Mouse (Mus musculus): ENCODE measurements around the gene Triobp. TPM values are rescaled to one million over a fixed set of nuclear protein-coding genes. Genes with fewer than 3 reads are reported as not detected.

Triobp gene
- total RNA-seq, 1 experiment from 2014 or later = 28.3 TPM

GRCm38 (mm10) chr15:78986536-78987220 lies 39.2 kb downstream of the Triobp start:
- ATAC-seq (replicated peaks in 1 of 2; ENCODE audit: insufficient read depth in 1 of 2, low FRiP score in 2 of 2, low TSS enrichment in 1 of 2, low read depth in 1 of 2, poor library complexity in 2 of 2, severe bottlenecking in 2 of 2) = no peak

DNA sequence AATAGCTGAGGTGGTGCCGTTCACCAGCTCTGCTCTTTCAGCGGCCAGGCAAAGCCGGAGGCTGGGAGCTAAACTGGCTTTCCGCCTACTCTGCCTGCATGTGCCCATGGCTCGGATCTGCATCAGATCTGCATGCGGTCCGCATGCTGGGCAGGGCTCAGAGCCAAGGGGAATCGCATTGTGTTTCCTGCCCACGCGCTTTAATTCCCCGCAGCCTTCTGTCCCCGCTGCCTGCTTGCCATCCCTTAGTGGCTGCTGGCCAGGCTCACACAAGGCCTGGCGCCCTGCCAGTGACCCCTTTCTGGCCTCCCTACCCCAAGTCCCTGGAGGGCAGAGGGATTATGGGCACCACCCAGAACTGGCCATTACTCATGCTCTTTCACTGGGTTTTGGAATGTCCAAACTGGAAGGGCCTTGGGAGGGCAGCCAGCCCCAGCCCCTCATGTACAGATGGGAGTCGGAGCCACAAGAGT lies 41.0 kb downstream of the Triobp start:
- ATAC-seq (replicated peaks in 1 of 2; ENCODE audit: insufficient read depth in 1 of 2, low FRiP score in 2 of 2, low TSS enrichment in 1 of 2, low read depth in 1 of 2, poor library complexity in 2 of 2, severe bottlenecking in 2 of 2) = no peak

GRCm38 (mm10) chr15:78989152-78990092 lies 41.9 kb downstream of the Triobp start:
- no peak for ATAC-seq (replicated peaks in 1 of 2; ENCODE audit: insufficient read depth in 1 of 2, low FRiP score in 2 of 2, low TSS enrichment in 1 of 2, low read depth in 1 of 2, poor library complexity in 2 of 2, severe bottlenecking in 2 of 2)

- no peak for ATAC-seq (replicated peaks in 1 of 2; ENCODE audit: insufficient read depth in 1 of 2, low FRiP score in 2 of 2, low TSS enrichment in 1 of 2, low read depth in 1 of 2, poor library complexity in 2 of 2, severe bottlenecking in 2 of 2)
These were observed 42.6 kb downstream of the Triobp start for GRCm38 (mm10) chr15:78990093-78990463.

- ATAC-seq (replicated peaks in 1 of 2; ENCODE audit: insufficient read depth in 1 of 2, low FRiP score in 2 of 2, low TSS enrichment in 1 of 2, low read depth in 1 of 2, poor library complexity in 2 of 2, severe bottlenecking in 2 of 2) = no peak
These were observed 43.5 kb downstream of the Triobp start for GRCm38 (mm10) chr15:78990970-78991525.

- ATAC-seq (replicated peaks in 1 of 2; ENCODE audit: insufficient read depth in 1 of 2, low FRiP score in 2 of 2, low TSS enrichment in 1 of 2, low read depth in 1 of 2, poor library complexity in 2 of 2, severe bottlenecking in 2 of 2) = no peak
These were observed 44.7 kb downstream of the Triobp start for GRCm38 (mm10) chr15:78992235-78992634.

GRCm38 (mm10) chr15:78992925-78993324 lies 45.4 kb downstream of the Triobp start:
- ATAC-seq (replicated peaks in 1 of 2; ENCODE audit: insufficient read depth in 1 of 2, low FRiP score in 2 of 2, low TSS enrichment in 1 of 2, low read depth in 1 of 2, poor library complexity in 2 of 2, severe bottlenecking in 2 of 2) = no peak

GRCm38 (mm10) chr15:78995916-78996315 lies 48.4 kb downstream of the Triobp start:
- no peak for ATAC-seq (replicated peaks in 1 of 2; ENCODE audit: insufficient read depth in 1 of 2, low FRiP score in 2 of 2, low TSS enrichment in 1 of 2, low read depth in 1 of 2, poor library complexity in 2 of 2, severe bottlenecking in 2 of 2)

DNA sequence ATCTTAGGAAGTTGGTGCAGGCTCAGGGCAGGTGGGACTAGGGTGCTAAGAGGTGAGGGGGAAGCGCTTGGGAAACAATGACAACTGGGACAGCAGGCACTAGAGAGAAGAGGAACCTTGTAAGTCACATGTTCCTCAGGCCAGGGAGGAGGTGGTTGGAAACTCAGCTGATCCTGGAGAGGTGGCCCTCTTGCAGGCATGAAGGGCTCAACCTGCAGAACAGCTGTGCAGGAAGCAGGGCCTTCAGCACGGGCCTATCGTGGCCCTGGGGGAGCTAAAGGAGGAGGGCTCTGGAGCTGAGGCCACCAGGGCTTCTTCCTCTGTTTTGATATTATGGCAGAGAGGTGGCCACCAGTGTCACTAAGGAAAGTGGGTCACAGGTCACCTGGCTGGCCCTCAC lies 49.1 kb downstream of the Triobp start:
- ATAC-seq (replicated peaks in 1 of 2; ENCODE audit: insufficient read depth in 1 of 2, low FRiP score in 2 of 2, low TSS enrichment in 1 of 2, low read depth in 1 of 2, poor library complexity in 2 of 2, severe bottlenecking in 2 of 2) = peak; percentile 25 to 50; a peak in 3 of 4 replicates

- ATAC-seq (replicated peaks in 1 of 2; ENCODE audit: insufficient read depth in 1 of 2, low FRiP score in 2 of 2, low TSS enrichment in 1 of 2, low read depth in 1 of 2, poor library complexity in 2 of 2, severe bottlenecking in 2 of 2) = no peak
These were observed 50.8 kb downstream of the Triobp start for GRCm38 (mm10) chr15:78998348-78998747.

DNA sequence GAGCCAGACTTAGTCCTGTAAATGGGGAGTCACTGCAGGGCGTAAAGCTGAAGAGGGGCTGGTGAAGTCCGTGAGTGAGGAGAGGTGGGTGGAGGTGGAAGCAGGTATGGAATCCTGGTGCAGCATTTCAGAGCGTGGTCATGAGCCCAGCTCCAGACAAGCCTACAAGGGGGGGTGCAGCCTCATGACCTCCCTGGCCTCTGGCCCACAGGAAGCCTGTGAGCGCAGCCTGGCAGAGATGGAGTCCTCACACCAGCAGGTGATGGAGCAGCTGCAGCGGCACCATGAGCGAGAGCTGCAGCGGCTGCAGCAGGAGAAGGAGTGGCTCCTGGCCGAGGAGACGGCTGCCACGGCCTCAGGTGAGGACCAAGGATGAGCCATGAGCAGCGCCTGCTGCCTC lies 52.1 kb downstream of the Triobp start:
- ATAC-seq (replicated peaks in 1 of 2; ENCODE audit: insufficient read depth in 1 of 2, low FRiP score in 2 of 2, low TSS enrichment in 1 of 2, low read depth in 1 of 2, poor library complexity in 2 of 2, severe bottlenecking in 2 of 2) = peak; percentile 38 to 43; a peak in 1 of 4 replicates

- ATAC-seq (replicated peaks in 1 of 2; ENCODE audit: insufficient read depth in 1 of 2, low FRiP score in 2 of 2, low TSS enrichment in 1 of 2, low read depth in 1 of 2, poor library complexity in 2 of 2, severe bottlenecking in 2 of 2) = no peak
These were observed 52.9 kb downstream of the Triobp start for GRCm38 (mm10) chr15:79000357-79000791.

GRCm38 (mm10) chr15:79001559-79001958 lies 54.0 kb downstream of the Triobp start:
- ATAC-seq (replicated peaks in 1 of 2; ENCODE audit: insufficient read depth in 1 of 2, low FRiP score in 2 of 2, low TSS enrichment in 1 of 2, low read depth in 1 of 2, poor library complexity in 2 of 2, severe bottlenecking in 2 of 2) = no peak

DNA sequence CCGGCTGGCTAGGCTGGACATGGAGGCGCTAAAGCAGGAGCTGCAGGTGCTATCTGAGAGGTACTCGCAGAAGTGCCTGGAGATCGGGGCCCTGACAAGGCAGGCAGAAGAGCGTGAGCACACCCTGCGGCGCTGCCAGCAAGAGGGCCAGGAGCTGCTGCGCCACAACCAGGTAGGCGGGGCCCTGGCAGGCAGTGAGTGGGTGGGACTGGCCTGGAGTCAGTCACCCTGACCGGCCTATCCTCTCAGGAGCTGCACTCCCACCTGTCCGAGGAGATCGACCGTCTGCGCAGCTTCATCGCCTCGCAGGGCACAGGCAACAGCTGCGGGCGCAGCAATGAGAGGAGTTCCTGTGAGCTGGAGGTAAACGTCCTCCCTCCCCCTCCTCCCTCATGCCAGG lies 54.5 kb downstream of the Triobp start:
- no peak for ATAC-seq (replicated peaks in 1 of 2; ENCODE audit: insufficient read depth in 1 of 2, low FRiP score in 2 of 2, low TSS enrichment in 1 of 2, low read depth in 1 of 2, poor library complexity in 2 of 2, severe bottlenecking in 2 of 2)

DNA sequence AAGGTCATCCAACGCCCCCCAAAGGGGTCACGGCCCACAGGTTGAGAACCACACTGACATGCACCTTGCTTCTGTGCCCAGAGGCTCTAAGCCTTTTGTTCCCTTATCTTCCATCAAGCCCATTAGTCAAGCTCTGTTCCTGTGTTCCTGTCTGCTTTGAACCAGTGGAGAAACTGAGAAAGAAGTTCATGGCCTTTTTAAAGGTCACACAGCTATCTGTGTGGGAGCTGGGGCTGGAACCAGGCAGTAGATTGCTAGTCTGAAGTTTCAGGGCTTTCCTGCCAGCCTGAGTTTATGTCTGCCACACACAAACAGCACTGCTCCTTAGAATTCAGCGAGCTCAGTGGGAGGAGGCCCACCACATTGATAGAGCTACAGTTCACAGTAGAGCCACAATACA lies 55.6 kb downstream of the Triobp start:
- no peak for ATAC-seq (replicated peaks in 1 of 2; ENCODE audit: insufficient read depth in 1 of 2, low FRiP score in 2 of 2, low TSS enrichment in 1 of 2, low read depth in 1 of 2, poor library complexity in 2 of 2, severe bottlenecking in 2 of 2)

- no peak for ATAC-seq (replicated peaks in 1 of 2; ENCODE audit: insufficient read depth in 1 of 2, low FRiP score in 2 of 2, low TSS enrichment in 1 of 2, low read depth in 1 of 2, poor library complexity in 2 of 2, severe bottlenecking in 2 of 2)
These were observed 58.1 kb downstream of the Triobp start for GRCm38 (mm10) chr15:79005581-79005980.

DNA sequence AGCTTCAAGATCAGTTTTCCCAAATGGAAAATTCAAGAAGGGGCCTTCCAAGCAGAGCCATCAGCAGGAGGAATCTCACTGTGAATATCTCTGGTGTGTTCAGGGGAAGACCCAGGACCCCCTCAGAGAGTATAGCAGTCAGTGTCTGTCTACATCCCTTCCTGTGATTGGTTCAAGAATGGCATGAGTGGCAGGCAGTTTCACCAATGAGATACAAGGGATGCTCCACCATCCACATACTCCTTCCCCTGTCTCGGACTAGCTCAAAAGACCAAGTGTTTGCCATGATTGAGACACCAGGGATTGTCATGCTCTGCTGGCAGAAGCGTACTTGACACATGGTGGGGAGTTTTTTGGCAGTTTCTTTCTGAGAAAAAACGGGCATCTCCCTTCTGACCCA lies 59.1 kb downstream of the Triobp start:
- no peak for ATAC-seq (replicated peaks in 1 of 2; ENCODE audit: insufficient read depth in 1 of 2, low FRiP score in 2 of 2, low TSS enrichment in 1 of 2, low read depth in 1 of 2, poor library complexity in 2 of 2, severe bottlenecking in 2 of 2)

- no peak for ATAC-seq (replicated peaks in 1 of 2; ENCODE audit: insufficient read depth in 1 of 2, low FRiP score in 2 of 2, low TSS enrichment in 1 of 2, low read depth in 1 of 2, poor library complexity in 2 of 2, severe bottlenecking in 2 of 2)
These were observed 59.5 kb downstream of the Triobp start for GRCm38 (mm10) chr15:79007059-79007458.

All from hematopoietic stem cell, adult 5-6 weeks (primary cell).